Mouse (Mus musculus) liver, adult 2 months (tissue): ENCODE results near the gene Usp17la.

Experiments used
- CTCF ChIP-seq: fragments of 200-500 bp; IDR thresholded peaks from 2 replicates; pipeline ENCODE4 v1.5.1; 2011; ENCODE audit warnings: low read depth, low read length, control low read depth
- POLR2A ChIP-seq: fragments of 200-500 bp; IDR thresholded peaks from 2 replicates; pipeline ENCODE4 v1.6.1; 2011; ENCODE audit warnings: low read length, control low read depth; ENCODE audit not compliant: insufficient read depth; ENCODE audit errors: extremely low read depth

- TF ChIP-seq CTCF (no peak), POLR2A (no peak)
Measured at GRCm38 (mm10) chr7:104895852-104896251, 39.0 kb downstream of the Usp17la start, which contains the start of gene Olfr666.
